Mouse (Mus musculus) left cerebral cortex, postnatal 10 days (tissue): ENCODE results near the gene Kif2a. TPM values are rescaled to one million over a fixed set of nuclear protein-coding genes. Genes with fewer than 3 reads are reported as not detected.
A peak's percentile ranks its signal among the peaks of the same experiment; 100 is the strongest.

Source experiments
- DNase-seq, 2 experiments: peaks; one replicate each; pipeline ENCODE4 v3.0.0; 2021 to 2022; ENCODE audit warnings: low spot score in 2 of 2, mixed read lengths in 1 of 2; ENCODE audit errors: extremely low spot score in 1 of 2
- intact Hi-C: fragments of 180-260 bp; cut with DNase I; formaldehyde crosslinking; loops from one replicate; pipeline ENCODE4 v1.15.1; 2025
- total RNA-seq, 2 experiments: library from RNA; stranded (reverse); gene quantifications; 2 replicates each; pipeline ENCODE4 v1.2.3; 2021

Kif2a gene
- total RNA-seq = 100 to 1,000 TPM; 152 to 166 TPM

- peak; percentile 26 to 76 for DNase-seq
- intact Hi-C loops = loop anchor here (5.0 kb wide), 1 partner anchor 81 kb away; no protein-coding TSS in a partner anchor
Observed at GRCm38 (mm10) chr13:107021461-107022265, at the start of gene Kif2a. Gene Kif2a (minus strand): TSS chr13:107022126.

- intact Hi-C loops = no loop called here
- DNase-seq = no peak
Observed at GRCm38 (mm10) chr13:107069061-107069460, 47.1 kb upstream of the Kif2a start.

- DNase-seq = no peak
- intact Hi-C loops = no loop called here
Observed at GRCm38 (mm10) chr13:107065098-107065855, 43.4 kb upstream of the Kif2a start.

GRCm38 (mm10) chr13:107064263-107064662 lies 42.3 kb upstream of the Kif2a start:
- intact Hi-C loops = no loop called here

GRCm38 (mm10) chr13:107063115-107063807 lies 41.3 kb upstream of the Kif2a start:
- no peak for DNase-seq

More at GRCm38 (mm10) chr13:107064263-107064662, 42.3 kb upstream of the Kif2a start:
- DNase-seq = no peak

GRCm38 (mm10) chr13:107060098-107060497 lies 38.2 kb upstream of the Kif2a start:
- intact Hi-C loops = no loop called here
- DNase-seq = no peak

More at GRCm38 (mm10) chr13:107063115-107063807, 41.3 kb upstream of the Kif2a start:
- intact Hi-C loops = no loop called here

GRCm38 (mm10) chr13:107059460-107059859 lies 37.5 kb upstream of the Kif2a start:
- DNase-seq = no peak
- intact Hi-C loops = no loop called here

- peak in 1 of 2 experiments; percentile 72 for DNase-seq
- intact Hi-C loops = no loop called here
Observed at GRCm38 (mm10) chr13:107056318-107056717, 34.4 kb upstream of the Kif2a start.

GRCm38 (mm10) chr13:107054496-107054895 lies 32.6 kb upstream of the Kif2a start:
- intact Hi-C loops = no loop called here
- no peak for DNase-seq

- intact Hi-C loops = no loop called here
- DNase-seq = no peak
Observed at GRCm38 (mm10) chr13:107051342-107051741, 29.4 kb upstream of the Kif2a start.

- intact Hi-C loops = no loop called here
- peak in 1 of 2 experiments; percentile 23 for DNase-seq
Observed at GRCm38 (mm10) chr13:107044229-107044628, 22.3 kb upstream of the Kif2a start.

GRCm38 (mm10) chr13:107042551-107042950 lies 20.6 kb upstream of the Kif2a start:
- DNase-seq = no peak
- intact Hi-C loops = no loop called here

- intact Hi-C loops = no loop called here
Observed at GRCm38 (mm10) chr13:107039493-107039892, 17.6 kb upstream of the Kif2a start.

GRCm38 (mm10) chr13:107038346-107038745 lies 16.4 kb upstream of the Kif2a start:
- no peak for DNase-seq

More at GRCm38 (mm10) chr13:107039493-107039892, 17.6 kb upstream of the Kif2a start:
- no peak for DNase-seq

GRCm38 (mm10) chr13:107035511-107036113 lies 13.7 kb upstream of the Kif2a start:
- intact Hi-C loops = no loop called here
- DNase-seq = no peak

More at GRCm38 (mm10) chr13:107038346-107038745, 16.4 kb upstream of the Kif2a start:
- intact Hi-C loops = no loop called here

GRCm38 (mm10) chr13:107035078-107035477 lies 13.2 kb upstream of the Kif2a start:
- no peak for DNase-seq
- intact Hi-C loops = no loop called here

- no peak for DNase-seq
- intact Hi-C loops = no loop called here
Observed at GRCm38 (mm10) chr13:107034028-107034920, 12.3 kb upstream of the Kif2a start.

- intact Hi-C loops = no loop called here
- DNase-seq = no peak
Observed at GRCm38 (mm10) chr13:107031228-107031627, 9.3 kb upstream of the Kif2a start.
